Mouse (Mus musculus) liver, embryonic 12.5 days (tissue): ENCODE data around the gene Slc16a6. TPM values are rescaled to one million over a fixed set of nuclear protein-coding genes. Genes with fewer than 3 reads are reported as not detected.
"Not testable (repeated sequence)": the region's sequence is repeated elsewhere in the genome, so short reads cannot be mapped to it uniquely, and the experiment has no call there.

Source experiments
- ATAC-seq: fragments of 200-750 bp; cut with Nextera tagmentation; 2 replicates; pipeline ENCODE4 v1.8.0; 2017; ENCODE audit warnings: moderate number of reproducible peaks, mild to moderate bottlenecking, moderate library complexity
- H3K27ac ChIP-seq: fragments of 300-500 bp; sonication (generic); 2 replicates; pipeline ENCODE4 v1.5.1; 2016; ENCODE audit warnings: mild to moderate bottlenecking
- H3K27me3 ChIP-seq: fragments of 300-500 bp; sonication (generic); replicated peaks from 2 replicates; pipeline ENCODE4 v1.6.1; 2016; ENCODE audit warnings: mild to moderate bottlenecking, moderate library complexity
- H3K36me3 ChIP-seq: fragments of 300-500 bp; sonication (generic); 2 replicates; pipeline ENCODE4 v1.6.1; 2016; ENCODE audit warnings: mild to moderate bottlenecking, moderate library complexity
- H3K4me1 ChIP-seq: fragments of 300-500 bp; sonication (generic); 2 replicates; pipeline ENCODE4 v1.6.1; 2016
- H3K4me2 ChIP-seq: fragments of 300-500 bp; sonication (generic); 2 replicates; pipeline ENCODE4 v1.6.1; 2016; ENCODE audit warnings: mild to moderate bottlenecking, moderate library complexity
- H3K4me3 ChIP-seq: fragments of 300-500 bp; sonication (generic); 2 replicates; pipeline ENCODE4 v1.5.1; 2016; ENCODE audit warnings: mild to moderate bottlenecking, moderate library complexity
- H3K9ac ChIP-seq: fragments of 300-500 bp; sonication (generic); 2 replicates; pipeline ENCODE4 v1.6.1; 2016; ENCODE audit warnings: mild to moderate bottlenecking, moderate library complexity
- H3K9me3 ChIP-seq: fragments of 300-500 bp; sonication (generic); replicated peaks from 2 replicates; pipeline ENCODE4 v1.6.1; 2016; ENCODE audit warnings: mild to moderate bottlenecking, moderate library complexity
- WGBS: fragments of 180-500 bp; shearing (Covaris S2); methylation state at CpG from one replicate; pipeline ENCODE4 v1.1.7; 2016; ENCODE audit not compliant: insufficient replicate concordance; 5-methylcytosine and 5-hydroxymethylcytosine counted together
- polyA plus RNA-seq: library from polyadenylated mRNA; unstranded; fragments of >200 nt; fragmentation: Nextera tagmentation; extraction: Ambion mirVana; gene quantifications from 2 replicates; pipeline ENCODE4 v1.2.1, GENCODE M21; 2016

Slc16a6 gene
- polyA plus RNA-seq, 1 experiment from 2014 or later: 51.5 TPM

DNA sequence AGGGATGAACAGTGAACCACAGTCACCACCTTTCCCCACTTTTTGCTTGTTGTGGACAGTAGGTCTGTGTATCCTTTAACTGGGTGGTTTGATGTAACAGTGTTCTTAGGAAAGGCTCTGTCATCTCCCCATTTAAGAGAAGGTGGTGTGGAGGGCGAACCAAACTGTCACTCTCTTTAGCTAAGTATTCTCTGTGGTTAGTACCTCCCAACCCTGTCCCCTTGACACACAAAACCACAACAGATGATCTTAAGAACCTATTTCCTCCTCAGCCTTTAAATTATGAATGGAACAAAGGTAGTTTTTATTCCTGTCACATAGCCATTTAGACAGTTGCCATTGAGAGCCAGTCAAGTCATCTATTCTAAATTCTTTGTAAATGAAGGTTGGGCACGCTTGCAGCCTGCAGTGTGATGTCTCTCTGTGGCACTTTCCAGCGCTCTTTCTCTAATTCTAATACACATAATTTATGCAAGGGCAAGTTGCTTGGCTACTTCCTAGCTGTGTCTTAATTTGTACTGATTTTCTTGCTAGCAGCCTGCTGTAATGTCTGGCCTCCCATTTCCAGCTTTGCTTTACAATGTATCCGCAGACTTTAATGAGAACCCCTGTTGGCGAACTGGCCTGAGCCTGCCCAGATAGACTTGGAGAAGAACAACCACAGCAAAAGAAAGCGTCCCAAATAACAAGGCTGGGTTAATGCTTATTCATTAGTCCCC is 23.8 kb upstream of the Slc16a6 start:
- 66% methylated on average over 6 of the region's 6 CpGs for WGBS
- Histone ChIP-seq H3K4me1 (peaks cover 64% of the 10 kb centered on the region), H3K4me2 (no peak overlapping the region), H3K36me3 (no peaks in the 10 kb centered on the region), H3K27ac (no peak overlapping the region), H3K9ac (no peak overlapping the region), H3K27me3 (no peaks in the 10 kb centered on the region), H3K4me3 (no peak overlapping the region), H3K9me3 (no peaks in the 10 kb centered on the region)
- ATAC-seq: no peak

- ATAC-seq: no peak
- H3K9ac ChIP-seq: no peak overlapping the region
- H3K27ac ChIP-seq: peak overlapping the region; percentile 12; the same call in 1 of the 2 replicates
- 67% methylated on average over 7 of the region's 7 CpGs for WGBS
- peaks cover 67% of the 10 kb centered on the region for H3K4me1 ChIP-seq
- H3K36me3 ChIP-seq: no peaks in the 10 kb centered on the region
- peak overlapping the region; percentile 27 for H3K4me2 ChIP-seq
- no peak overlapping the region for H3K4me3 ChIP-seq
- no peaks in the 10 kb centered on the region for H3K27me3 ChIP-seq
- H3K9me3 ChIP-seq: no peaks in the 10 kb centered on the region
Observed at GRCm38 (mm10) chr11:109496475-109496993, 23.1 kb upstream of the Slc16a6 start.

DNA sequence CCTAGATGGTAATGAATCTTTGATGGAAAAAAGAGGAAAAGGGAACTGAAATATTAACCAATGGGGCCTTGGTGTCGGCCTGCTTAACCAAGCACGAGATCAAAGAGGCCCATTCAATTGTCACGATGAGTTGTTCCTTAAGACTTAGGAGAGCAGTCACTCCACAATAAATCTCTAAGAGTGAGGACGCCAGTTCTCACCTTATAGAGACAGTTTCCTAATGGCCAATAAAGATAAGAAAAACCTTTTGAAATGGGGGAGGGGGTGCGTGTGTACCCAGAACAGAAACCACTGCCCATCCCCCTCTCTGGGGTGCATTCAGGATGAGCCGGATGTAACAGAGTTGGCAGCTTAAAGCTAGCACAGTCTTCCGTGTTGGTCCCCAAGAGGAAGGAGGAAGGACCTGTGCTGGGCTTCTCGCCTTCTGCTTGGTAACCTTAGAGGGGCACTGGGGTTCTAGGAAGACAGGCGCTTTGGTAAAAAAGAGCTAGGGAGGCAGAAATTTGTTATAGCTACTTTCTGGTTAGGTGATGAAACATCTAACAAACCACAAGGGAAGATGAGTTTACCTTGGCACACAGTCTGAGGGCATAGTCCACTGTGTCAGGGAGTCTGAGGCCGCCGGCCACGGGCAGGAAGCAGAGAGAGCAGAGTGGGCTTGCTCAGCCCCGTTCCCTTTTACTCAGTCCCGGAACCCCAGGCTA is 22.5 kb upstream of the Slc16a6 start:
- ATAC-seq: 0 out of 2 replicates have a peak, but pooled peaks have one; percentile 25
- Histone ChIP-seq H3K4me1 (peaks cover 68% of the 10 kb centered on the region), H3K27me3 (no peaks in the 10 kb centered on the region), H3K4me2 (peak overlapping the region; percentile 27), H3K9me3 (no peaks in the 10 kb centered on the region), H3K36me3 (no peaks in the 10 kb centered on the region), H3K9ac (no peak overlapping the region), H3K4me3 (no peak overlapping the region), H3K27ac (peak overlapping the region; percentile 34; the same call in 1 of the 2 replicates)
- WGBS: 24% methylated on average over 14 of the region's 14 CpGs

GRCm38 (mm10) chr11:109494890-109495770 is 21.7 kb upstream of the Slc16a6 start:
- Histone ChIP-seq H3K27ac (peak overlapping the region; percentile 34; the same call in 1 of the 2 replicates), H3K27me3 (no peaks in the 10 kb centered on the region), H3K9ac (peak overlapping the region; percentile 33; the same call in 1 of the 2 replicates), H3K4me3 (no peak overlapping the region), H3K4me1 (peaks cover 68% of the 10 kb centered on the region), H3K9me3 (no peaks in the 10 kb centered on the region), H3K36me3 (no peaks in the 10 kb centered on the region), H3K4me2 (peak overlapping the region; percentile 27)
- ATAC-seq: no peak
- WGBS: 46% methylated on average over 24 of the region's 24 CpGs

GRCm38 (mm10) chr11:109492847-109493464 is 19.6 kb upstream of the Slc16a6 start:
- 27% methylated on average over 8 of the region's 8 CpGs for WGBS
- not testable (repeated sequence) for H3K4me3 ChIP-seq, H3K27me3 ChIP-seq, H3K36me3 ChIP-seq, H3K9me3 ChIP-seq
- ATAC-seq: peak; percentile 84
- H3K9ac ChIP-seq: peak overlapping the region; percentile 10
- H3K4me1 ChIP-seq: peaks cover 73% of the 10 kb centered on the region
- peak overlapping the region; percentile 76 for H3K27ac ChIP-seq
- peak overlapping the region; percentile 26 for H3K4me2 ChIP-seq

- H3K4me3 ChIP-seq: no peak overlapping the region
- H3K4me2 ChIP-seq: no peak overlapping the region
- WGBS: 77% methylated on average over 4 of the region's 4 CpGs
- peaks cover 64% of the 10 kb centered on the region for H3K4me1 ChIP-seq
- H3K27me3 ChIP-seq: no peaks in the 10 kb centered on the region
- no peak for ATAC-seq
- H3K9me3 ChIP-seq: no peaks in the 10 kb centered on the region
- H3K27ac ChIP-seq: peak overlapping the region; percentile 76; the same call in 1 of the 2 replicates
- H3K36me3 ChIP-seq: no peaks in the 10 kb centered on the region
- no peak overlapping the region for H3K9ac ChIP-seq
Observed at GRCm38 (mm10) chr11:109491844-109492243, 18.4 kb upstream of the Slc16a6 start.

DNA sequence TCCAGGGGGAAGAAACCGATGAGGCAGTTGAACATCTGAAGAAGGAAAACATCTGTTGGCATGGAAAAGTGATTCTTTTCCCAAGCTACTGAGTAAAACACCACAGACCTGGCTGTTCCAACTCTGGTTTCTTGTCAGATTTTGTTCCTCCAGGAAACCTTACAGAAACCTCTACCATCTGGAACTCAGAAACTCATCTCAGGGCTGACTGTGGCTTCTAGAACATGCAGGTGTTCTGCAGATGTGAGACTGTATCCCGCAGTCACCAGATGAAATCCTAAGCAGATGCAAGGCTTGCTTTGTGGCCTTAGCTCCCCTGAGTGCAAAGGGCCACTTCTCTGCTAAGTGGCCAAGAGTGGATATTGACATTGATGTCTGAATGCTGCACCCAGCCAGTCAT is 16.4 kb upstream of the Slc16a6 start:
- H3K4me3 ChIP-seq: no peak overlapping the region
- H3K4me1 ChIP-seq: peaks cover 43% of the 10 kb centered on the region
- no peak overlapping the region for H3K27ac ChIP-seq
- H3K27me3 ChIP-seq: no peaks in the 10 kb centered on the region
- no peak overlapping the region for H3K9ac ChIP-seq
- H3K9me3 ChIP-seq: no peaks in the 10 kb centered on the region
- H3K36me3 ChIP-seq: no peaks in the 10 kb centered on the region
- no peak overlapping the region for H3K4me2 ChIP-seq
- WGBS: 77% methylated on average over 2 of the region's 2 CpGs
- ATAC-seq: no peak

DNA sequence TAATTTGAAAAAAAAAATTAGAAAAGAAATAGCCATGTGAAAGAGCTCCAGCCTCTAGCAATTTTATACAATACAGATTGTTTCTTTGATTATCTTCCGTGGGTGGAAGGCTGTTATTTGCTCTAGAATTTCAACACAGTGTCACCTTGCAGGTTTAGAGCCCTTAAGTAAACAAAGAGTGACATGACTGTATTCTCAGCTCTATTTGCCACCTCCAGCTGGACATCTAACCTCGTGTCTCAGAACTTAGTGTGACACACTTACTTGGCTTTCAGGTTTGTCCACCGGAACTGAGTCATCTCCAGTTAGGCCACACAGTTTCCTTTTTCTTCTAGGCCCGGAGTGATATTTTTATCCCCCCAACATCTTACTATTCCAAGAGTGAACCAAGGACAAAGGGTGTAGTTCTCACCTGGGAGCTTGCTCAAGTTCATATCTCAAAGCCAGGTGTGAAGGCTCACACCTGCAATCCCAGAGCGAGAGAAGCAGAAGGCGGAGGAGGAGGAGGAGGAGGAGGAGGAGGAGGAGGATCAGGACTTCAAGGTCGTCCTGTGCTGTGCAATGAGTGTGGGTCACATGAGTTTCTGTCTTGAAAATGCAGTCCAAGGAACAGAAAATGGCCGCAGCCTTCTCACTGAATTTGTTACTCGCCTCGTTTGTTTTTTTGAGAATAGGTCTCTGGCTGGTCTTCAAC is 14.7 kb upstream of the Slc16a6 start:
- WGBS: 53% methylated on average over 10 of the region's 10 CpGs
- no peak overlapping the region for H3K4me2 ChIP-seq
- no peak overlapping the region for H3K9ac ChIP-seq
- H3K9me3 ChIP-seq: no peaks in the 10 kb centered on the region
- no peak for ATAC-seq
- H3K27me3 ChIP-seq: no peaks in the 10 kb centered on the region
- H3K4me1 ChIP-seq: peaks cover 27% of the 10 kb centered on the region
- no peak overlapping the region for H3K4me3 ChIP-seq
- no peaks in the 10 kb centered on the region for H3K36me3 ChIP-seq
- H3K27ac ChIP-seq: no peak overlapping the region

DNA sequence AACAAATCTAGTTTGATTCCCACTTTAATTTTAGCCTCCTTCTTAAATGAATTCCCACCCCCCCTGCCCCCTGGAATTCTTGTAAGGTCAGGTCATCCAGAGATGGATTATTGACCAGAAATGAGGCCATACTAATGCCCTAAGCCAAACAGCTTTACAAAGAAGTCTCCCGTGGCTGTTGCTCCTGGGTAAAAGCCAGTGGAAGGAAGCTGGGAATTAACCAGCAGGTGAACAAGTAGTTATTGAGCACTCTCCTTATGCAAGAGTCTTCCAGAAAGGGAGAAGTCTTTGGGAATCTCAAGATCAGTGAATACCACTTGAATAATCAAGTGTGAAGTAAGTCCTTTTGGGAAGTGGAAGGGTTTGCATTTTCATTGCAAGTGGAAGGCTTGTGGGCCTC is 13.7 kb upstream of the Slc16a6 start:
- Histone ChIP-seq H3K27ac (no peak overlapping the region), H3K36me3 (no peaks in the 10 kb centered on the region)
- WGBS: 64% methylated on average over 1 of the region's 1 CpGs

GRCm38 (mm10) chr11:109485398-109486045 is 12.1 kb upstream of the Slc16a6 start:
- Histone ChIP-seq H3K27me3 (no peaks in the 10 kb centered on the region), H3K9ac (no peak overlapping the region), H3K4me1 (peaks cover 22% of the 10 kb centered on the region), H3K4me3 (no peak overlapping the region), H3K9me3 (no peaks in the 10 kb centered on the region), H3K36me3 (no peaks in the 10 kb centered on the region), H3K4me2 (no peak overlapping the region), H3K27ac (no peak overlapping the region)
- WGBS: 85% methylated on average over 15 of the region's 15 CpGs
- 0 out of 2 replicates have a peak, but pooled peaks have one; percentile 20 for ATAC-seq

More for the DNA sequence above, 13.7 kb upstream of the Slc16a6 start:
- H3K9me3 ChIP-seq: no peaks in the 10 kb centered on the region
- H3K9ac ChIP-seq: no peak overlapping the region
- peaks cover 16% of the 10 kb centered on the region for H3K4me1 ChIP-seq
- no peak for ATAC-seq
- no peak overlapping the region for H3K4me2 ChIP-seq
- no peak overlapping the region for H3K4me3 ChIP-seq
- H3K27me3 ChIP-seq: no peaks in the 10 kb centered on the region
